ENCODE assay signal across 8 mouse cellular contexts in genomic region chr9:88481061-88481790, GRCm38 (mm10). TPM values are rescaled to one million over a fixed set of nuclear protein-coding genes. Genes with fewer than 3 reads are reported as not detected.
A peak's percentile ranks its signal among the peaks of the same experiment; 100 is the strongest.
DNase-seq lines count a peak whose midpoint lies in the region; ATAC-seq lines count a peak whose summit lies in the region.

No protein-coding gene starts in this region.

- peak; percentile 95 for DNase-seq in heart, adult 11 months
- DNase-seq in heart, adult 8-10 months (ENCODE audit: low spot score), result no peak
- DNase-seq in gastrocnemius, adult 8-10 months (ENCODE audit: low spot score in 2 of 2), result peak; percentile 8 to 25
- DNase-seq in induced T-regulatory cell, adult 2 months (ENCODE audit: low read depth), result peak; percentile 71
- peak; percentile 22 to 69 for DNase-seq in left cerebral cortex, postnatal 10 days (ENCODE audit: extremely low spot score in 1 of 2, low spot score in 2 of 2)
- peak; percentile 20 for DNase-seq in mesoderm, embryonic 11.5 days (ENCODE audit: low read depth, low spot score)
- peak; percentile 61 for DNase-seq in right cerebral cortex, postnatal 4 days

- intact Hi-C loops in left cerebral cortex, postnatal 10 days (cut with DNase I), result loop anchor here (2.0 kb wide), 1 partner anchor 64 kb away; no protein-coding TSS in a partner anchor

- ATAC-seq in common myeloid progenitor, adult 5-6 weeks (replicated peaks; ENCODE audit: low read depth, poor library complexity, severe bottlenecking), result peak; percentile 7

RNA-seq across cellular contexts. Expression of gene Syncrip, which starts 1.1 kb away (rescaled TPM):
- 10 to 100 TPM; 52.1 to 62.3 (median 56.1) TPM for total RNA-seq in heart, adult 8-10 months (2022)
- 305 and 315 TPM in 2 replicates for total RNA-seq in common myeloid progenitor, adult 5-6 weeks (2017)
- total RNA-seq in gastrocnemius, adult 8-10 months (2022), result 10 to 100 TPM; 52.7 to 75.6 (median 65.9) TPM
- total RNA-seq in left cerebral cortex, postnatal 10 days (2021), result 10 to 100 TPM; 85.5 to 93.1 TPM

RNA-seq across cellular contexts. Expression of gene Gm20537, which starts 24.8 kb away (rescaled TPM):
- total RNA-seq in heart, adult 8-10 months (2022), result 1 to 10 TPM in 1 of 4 experiments, under 1 TPM in 1, not detected in 2; 0.50 to 1.3 TPM
- total RNA-seq in common myeloid progenitor, adult 5-6 weeks (2017), result not detected in 2 replicates
- total RNA-seq in gastrocnemius, adult 8-10 months (2022), result 1 to 10 TPM in 1 of 4 experiments, under 1 TPM in 1, not detected in 2; 0.56 to 1.2 TPM
- total RNA-seq in left cerebral cortex, postnatal 10 days (2021), result 1 to 10 TPM in 1 of 2 experiments, not detected in 1; 2.4 TPM

RNA-seq across cellular contexts. Expression of gene Snx14, which starts 42.5 kb away (rescaled TPM):
- total RNA-seq in heart, adult 8-10 months (2022), result 10 to 100 TPM; 20.4 to 25.8 (median 21.8) TPM
- total RNA-seq in common myeloid progenitor, adult 5-6 weeks (2017), result 15.8 and 25.7 TPM in 2 replicates
- total RNA-seq in gastrocnemius, adult 8-10 months (2022), result 10 to 100 TPM; 11.6 to 15.4 (median 13.9) TPM
- total RNA-seq in left cerebral cortex, postnatal 10 days (2021), result 10 to 100 TPM; 49.6 to 51.4 TPM
